Mouse (Mus musculus): Measurements from ENCODE around the gene Cenpx. TPM values are rescaled to one million over a fixed set of nuclear protein-coding genes. Genes with fewer than 3 reads are reported as not detected.
A peak's percentile ranks its signal among the peaks of the same experiment; 100 is the strongest.

Gene Cenpx
- total and polyA plus RNA-seq, 2 experiments from 2014 or later, result 28.5 to 91.3 TPM

- DNase-seq, result no peak
- peaks cover 31% of the 10 kb centered on the region for H3K36me3 ChIP-seq (ENCODE audit: insufficient read depth)
- no peak for ATAC-seq
- no peaks in the 10 kb centered on the region for H3K9me3 ChIP-seq (ENCODE audit: low read length)
- no peaks in the 10 kb centered on the region for H3K27me3 ChIP-seq (ENCODE audit: insufficient read depth, low read length)
- no peak overlapping the region for H3K27ac ChIP-seq (ENCODE audit: low read depth, low read length)
- WGBS, result 57% methylated on average over 5 of the region's 5 CpGs
- H3K4me2 ChIP-seq (ENCODE audit: low read depth), result no peak overlapping the region
- H3K9ac ChIP-seq, result no peak overlapping the region
- H3K4me1 ChIP-seq (ENCODE audit: insufficient read depth), result peaks cover 6% of the 10 kb centered on the region; the same call in 1 of the 2 replicates
- no peak overlapping the region for H3K4me3 ChIP-seq (ENCODE audit: low read depth, low read length)
- TF ChIP-seq CTCF (IDR thresholded peaks at IDR 0.05; ENCODE audit: low read depth), result no peak
These were observed 5.6 kb downstream of the Cenpx start for GRCm38 (mm10) chr11:120707969-120708368.

- no peak overlapping the region for H3K9ac ChIP-seq
- DNase-seq (no peak), ATAC-seq (0 out of 2 replicates have a peak, but pooled peaks have one; percentile 30)
- H3K27ac ChIP-seq (ENCODE audit: low read depth, low read length), result no peak overlapping the region
- peaks cover 36% of the 10 kb centered on the region for H3K36me3 ChIP-seq (ENCODE audit: insufficient read depth)
- no peaks in the 10 kb centered on the region for H3K9me3 ChIP-seq (ENCODE audit: low read length)
- H3K27me3 ChIP-seq (ENCODE audit: insufficient read depth, low read length), result no peaks in the 10 kb centered on the region
- no peak for TF ChIP-seq CTCF (IDR thresholded peaks at IDR 0.05; ENCODE audit: low read depth)
- H3K4me3 ChIP-seq (ENCODE audit: low read depth, low read length), result no peak overlapping the region
- no peak overlapping the region for H3K4me2 ChIP-seq (ENCODE audit: low read depth)
- 4% methylated on average over 12 of the region's 12 CpGs for WGBS
- no peaks in the 10 kb centered on the region for H3K4me1 ChIP-seq (ENCODE audit: insufficient read depth)
These were observed 6.3 kb downstream of the Cenpx start for GRCm38 (mm10) chr11:120707225-120707624.

GRCm38 (mm10) chr11:120706120-120706519 lies 7.4 kb downstream of the Cenpx start:
- ATAC-seq (no peak), DNase-seq (no peak)
- no peaks in the 10 kb centered on the region for H3K27me3 ChIP-seq (ENCODE audit: insufficient read depth, low read length)
- TF ChIP-seq CTCF (IDR thresholded peaks at IDR 0.05; ENCODE audit: low read depth), result no peak
- no peak overlapping the region for H3K4me3 ChIP-seq (ENCODE audit: low read depth, low read length)
- H3K27ac ChIP-seq (ENCODE audit: low read depth, low read length), result no peak overlapping the region
- H3K9me3 ChIP-seq (ENCODE audit: low read length), result no peaks in the 10 kb centered on the region
- no peak overlapping the region for H3K9ac ChIP-seq
- WGBS, result 58% methylated on average over 5 of the region's 5 CpGs
- H3K4me1 ChIP-seq (ENCODE audit: insufficient read depth), result no peaks in the 10 kb centered on the region
- no peak overlapping the region for H3K4me2 ChIP-seq (ENCODE audit: low read depth)
- peaks cover 45% of the 10 kb centered on the region for H3K36me3 ChIP-seq (ENCODE audit: insufficient read depth)

- H3K36me3 ChIP-seq (ENCODE audit: insufficient read depth), result peaks cover 41% of the 10 kb centered on the region
These were observed 8.8 kb downstream of the Cenpx start for GRCm38 (mm10) chr11:120704486-120705325.

GRCm38 (mm10) chr11:120703696-120704454 lies 9.7 kb downstream of the Cenpx start:
- Histone ChIP-seq H3K27ac (ENCODE audit: low read depth, low read length) (no peak overlapping the region), H3K36me3 (ENCODE audit: insufficient read depth) (peaks cover 35% of the 10 kb centered on the region), H3K9ac (no peak overlapping the region), H3K27me3 (ENCODE audit: insufficient read depth, low read length) (no peaks in the 10 kb centered on the region), H3K4me3 (ENCODE audit: low read depth, low read length) (no peak overlapping the region), H3K4me1 (ENCODE audit: insufficient read depth) (no peaks in the 10 kb centered on the region), H3K9me3 (ENCODE audit: low read length) (no peaks in the 10 kb centered on the region), H3K4me2 (ENCODE audit: low read depth) (no peak overlapping the region)
- WGBS, result 40% methylated on average over 15 of the region's 15 CpGs
- no peak for DNase-seq
- no peak for ATAC-seq
- TF ChIP-seq CTCF (IDR thresholded peaks at IDR 0.05; ENCODE audit: low read depth), result no peak

More at GRCm38 (mm10) chr11:120704486-120705325, 8.8 kb downstream of the Cenpx start:
- Histone ChIP-seq H3K27ac (ENCODE audit: low read depth, low read length) (no peak overlapping the region), H3K9me3 (ENCODE audit: low read length) (no peaks in the 10 kb centered on the region), H3K4me2 (ENCODE audit: low read depth) (no peak overlapping the region), H3K4me3 (ENCODE audit: low read depth, low read length) (no peak overlapping the region), H3K9ac (no peak overlapping the region), H3K27me3 (ENCODE audit: insufficient read depth, low read length) (no peaks in the 10 kb centered on the region), H3K4me1 (ENCODE audit: insufficient read depth) (no peaks in the 10 kb centered on the region)
- ATAC-seq (no peak), DNase-seq (no peak)
- 31% methylated on average over 8 of the region's 8 CpGs for WGBS
- TF ChIP-seq CTCF (IDR thresholded peaks at IDR 0.05; ENCODE audit: low read depth), result no peak

- Histone ChIP-seq H3K4me1 (ENCODE audit: insufficient read depth) (no peaks in the 10 kb centered on the region), H3K4me3 (ENCODE audit: low read depth, low read length) (no peak overlapping the region), H3K4me2 (ENCODE audit: low read depth) (no peak overlapping the region), H3K9ac (no peak overlapping the region), H3K27me3 (ENCODE audit: insufficient read depth, low read length) (no peaks in the 10 kb centered on the region), H3K27ac (ENCODE audit: low read depth, low read length) (no peak overlapping the region), H3K36me3 (ENCODE audit: insufficient read depth) (peaks cover 23% of the 10 kb centered on the region), H3K9me3 (ENCODE audit: low read length) (no peaks in the 10 kb centered on the region)
- ATAC-seq, result no peak
- TF ChIP-seq CTCF (IDR thresholded peaks at IDR 0.05; ENCODE audit: low read depth), result no peak
- DNase-seq, result no peak
- WGBS, result 67% methylated on average over 10 of the region's 10 CpGs
These were observed 15.8 kb downstream of the Cenpx start for GRCm38 (mm10) chr11:120697741-120698140.

GRCm38 (mm10) chr11:120696568-120696967 lies 17.0 kb downstream of the Cenpx start:
- no peak for ATAC-seq
- peak; percentile 47 for TF ChIP-seq CTCF (IDR thresholded peaks at IDR 0.05; ENCODE audit: low read depth)
- Histone ChIP-seq H3K9ac (no peak overlapping the region), H3K36me3 (ENCODE audit: insufficient read depth) (peaks cover 14% of the 10 kb centered on the region), H3K4me1 (ENCODE audit: insufficient read depth) (no peaks in the 10 kb centered on the region), H3K9me3 (ENCODE audit: low read length) (no peaks in the 10 kb centered on the region), H3K4me3 (ENCODE audit: low read depth, low read length) (no peak overlapping the region), H3K27ac (ENCODE audit: low read depth, low read length) (no peak overlapping the region), H3K27me3 (ENCODE audit: insufficient read depth, low read length) (no peaks in the 10 kb centered on the region), H3K4me2 (ENCODE audit: low read depth) (no peak overlapping the region)
- WGBS, result 92% methylated on average over 6 of the region's 6 CpGs
- no peak for DNase-seq
